Mouse (Mus musculus) gastrocnemius, postnatal 36 days (tissue): ENCODE data around the gene Zscan20. TPM values are rescaled to one million over a fixed set of nuclear protein-coding genes. Genes with fewer than 3 reads are reported as not detected.
"Not testable (repeated sequence)": the region's sequence is repeated elsewhere in the genome, so short reads cannot be mapped to it uniquely, and the experiment has no call there.

Experiments
- DNase-seq, 2 experiments: peaks; one replicate each; pipeline ENCODE4 v3.0.0; 2022
- intact Hi-C: fragments of 180-260 bp; cut with DNase I; formaldehyde crosslinking; loops from one replicate; pipeline ENCODE4 v1.15.1; 2025
- total RNA-seq, 2 experiments: library from RNA; stranded (reverse); gene quantifications; 2 replicates each; pipeline ENCODE4 v1.2.3; 2021

Zscan20 gene
- total RNA-seq, 2 experiments from 2014 or later = 1.7 to 3.0 TPM

DNA sequence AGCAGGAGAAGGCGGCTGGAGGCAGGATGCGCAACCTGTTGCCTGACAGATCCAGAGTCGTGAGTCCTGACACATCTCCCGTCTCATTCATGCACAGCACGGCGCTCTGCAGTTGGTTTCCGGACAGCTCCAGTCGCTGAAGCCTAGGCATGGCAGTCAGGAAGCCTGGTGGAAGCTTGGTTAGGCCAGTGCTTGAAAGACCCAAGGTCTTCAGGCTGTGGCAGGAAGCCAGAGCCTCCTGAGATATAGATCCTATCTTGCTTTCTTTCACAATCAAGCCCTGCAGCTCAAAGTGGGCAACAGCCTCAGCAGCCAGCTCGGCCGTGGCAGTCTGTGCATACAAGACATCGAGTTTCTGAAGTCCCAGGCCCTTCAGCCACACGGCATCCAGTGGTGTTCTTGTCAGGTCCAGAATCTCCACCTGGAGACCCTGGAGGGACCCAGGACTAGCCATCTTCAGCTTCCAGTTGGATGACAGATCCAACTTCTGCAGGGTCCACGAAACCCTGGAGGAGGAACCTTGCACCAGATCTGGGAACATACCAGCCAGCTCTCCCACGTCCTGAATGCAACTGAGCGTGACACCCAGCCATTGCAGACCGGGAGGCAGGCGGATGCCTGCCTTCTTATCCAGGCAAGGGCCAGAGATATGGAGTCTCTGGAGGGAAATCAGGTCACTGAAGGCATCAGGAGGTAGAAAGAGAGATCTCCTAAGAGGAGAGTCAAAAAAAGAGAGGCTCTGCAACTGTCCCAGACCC, 7.6 kb upstream of the Zscan20 start:
- intact Hi-C loops = loop anchor here (10.0 kb wide), 1 partner anchor 237 kb away; no protein-coding TSS in a partner anchor
- DNase-seq = no peak

DNA sequence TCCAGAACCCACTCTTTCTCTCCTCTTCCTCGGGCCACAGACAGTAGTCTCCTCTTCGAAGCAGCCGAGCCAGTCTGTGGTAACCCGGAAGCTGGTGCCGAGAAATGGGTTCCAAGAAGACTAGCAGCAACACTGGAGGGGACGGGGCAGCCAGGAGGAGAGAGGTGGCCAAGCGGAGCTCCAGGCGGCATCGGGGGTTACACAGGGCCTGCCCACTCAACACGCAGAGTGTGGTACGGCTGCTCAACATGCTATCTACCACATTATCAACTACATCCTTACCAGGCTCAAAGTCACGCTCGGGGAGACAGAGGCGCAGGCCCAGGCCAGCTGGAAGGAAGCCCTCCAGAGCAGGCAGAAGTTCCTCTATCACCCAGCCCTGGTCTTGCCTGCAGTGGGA, 5.9 kb upstream of the Zscan20 start:
- intact Hi-C loops = loop anchor here (10.0 kb wide), 1 partner anchor 239 kb away; no protein-coding TSS in a partner anchor
- DNase-seq = no peak

DNA sequence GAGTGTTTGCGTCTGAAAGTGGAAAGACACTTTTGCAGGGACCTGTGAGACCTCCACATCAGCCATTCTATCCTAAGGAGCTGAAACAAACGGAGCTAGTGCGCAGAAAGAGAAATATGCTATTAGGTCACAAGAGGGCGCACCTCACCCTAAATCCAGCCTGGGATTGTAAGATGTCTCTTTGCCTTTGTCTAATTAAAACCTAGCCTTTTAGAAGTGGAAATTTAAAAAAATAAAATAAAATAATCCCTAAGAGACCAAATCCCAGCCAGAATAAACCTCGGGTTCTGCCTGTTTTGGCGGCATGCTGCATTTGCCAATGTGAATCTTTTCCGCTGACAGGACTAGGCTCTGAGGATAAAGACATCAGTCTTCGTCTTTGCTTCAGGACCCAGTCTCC, 3.4 kb upstream of the Zscan20 start:
- intact Hi-C loops = loop anchor here (5.0 to 10.0 kb wide), 4 partner anchors 39 to 241 kb away; partner anchors contain the start of gene Phc2
- no peak for DNase-seq

DNA sequence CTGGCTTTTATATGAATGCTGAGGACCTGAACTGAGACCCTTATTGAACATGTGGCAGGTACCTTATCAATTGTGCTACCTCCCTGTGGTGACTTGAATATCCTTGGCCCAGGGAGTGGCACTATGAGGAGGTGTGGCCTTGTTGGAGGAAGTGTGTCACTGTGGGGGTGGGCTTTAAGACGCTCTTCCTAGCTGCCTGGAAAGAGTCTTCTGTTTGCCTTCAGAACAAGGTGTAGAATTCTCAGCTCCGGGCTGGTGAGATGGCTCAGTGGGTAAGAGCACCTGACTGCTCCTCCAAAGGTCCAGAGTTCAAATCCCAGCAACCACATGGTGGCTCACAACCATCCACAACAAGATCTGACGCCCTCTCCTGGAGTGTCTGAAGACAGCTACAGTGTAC, 1.8 kb upstream of the Zscan20 start:
- intact Hi-C loops = loop anchor here (5.0 to 10.0 kb wide), 4 partner anchors 41 to 243 kb away; partner anchors contain the start of gene Phc2
- not testable (repeated sequence) for DNase-seq

DNA sequence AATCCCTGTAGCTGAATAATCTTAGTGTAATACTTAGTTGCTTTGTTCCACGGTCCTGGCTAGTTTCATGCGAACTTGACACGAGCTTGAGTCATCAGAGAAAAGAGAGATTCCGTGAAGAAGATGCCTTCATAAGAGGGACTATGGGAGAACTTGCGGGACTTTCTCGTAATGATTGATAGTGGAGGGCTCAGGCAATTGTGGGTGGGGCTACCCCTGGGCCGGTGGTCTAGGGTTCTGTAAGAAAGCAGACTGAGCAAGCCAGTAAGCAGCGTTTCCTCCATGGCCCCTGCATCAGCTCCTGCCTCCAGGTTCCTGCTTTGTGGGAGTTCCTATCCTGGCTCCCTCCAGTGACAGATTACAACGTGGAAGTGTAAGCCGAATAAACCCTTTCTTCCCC, 808 bp upstream of the Zscan20 start:
- DNase-seq = no peak
- intact Hi-C loops = loop anchor here (5.0 to 10.0 kb wide), 4 partner anchors 42 to 244 kb away; partner anchors contain the start of gene Phc2

DNA sequence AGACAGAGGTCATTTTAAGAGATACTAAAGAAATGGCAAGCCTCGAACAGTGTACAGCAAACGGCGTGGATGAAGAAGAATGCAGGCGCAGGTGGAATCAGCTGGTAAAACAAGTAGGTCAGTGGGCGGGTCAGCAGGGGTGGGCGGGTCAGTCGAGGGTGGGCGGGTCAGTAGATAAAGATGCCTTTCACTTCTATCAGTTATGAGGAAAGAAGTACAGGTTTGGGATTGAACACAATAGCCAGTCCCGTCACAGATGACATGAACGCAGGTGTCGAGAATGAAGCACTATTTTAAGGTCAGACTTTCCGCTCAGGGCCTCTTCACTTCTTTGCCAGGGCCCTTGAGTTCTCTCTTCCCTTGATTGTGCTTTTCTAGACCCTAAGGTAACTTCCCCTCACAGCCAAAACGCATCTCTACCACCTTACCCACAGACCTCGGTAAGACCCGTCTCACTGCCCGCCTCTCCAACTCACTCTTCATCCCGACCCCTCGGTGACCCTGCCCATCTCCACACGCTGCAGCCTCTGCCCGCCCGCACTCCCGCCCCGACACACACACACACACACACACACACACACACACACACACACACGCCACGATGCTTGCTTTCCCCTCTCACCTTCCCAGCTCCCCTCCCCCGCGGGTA, 498 bp downstream of the Zscan20 start:
- intact Hi-C loops = no loop called here
- no peak for DNase-seq

DNA sequence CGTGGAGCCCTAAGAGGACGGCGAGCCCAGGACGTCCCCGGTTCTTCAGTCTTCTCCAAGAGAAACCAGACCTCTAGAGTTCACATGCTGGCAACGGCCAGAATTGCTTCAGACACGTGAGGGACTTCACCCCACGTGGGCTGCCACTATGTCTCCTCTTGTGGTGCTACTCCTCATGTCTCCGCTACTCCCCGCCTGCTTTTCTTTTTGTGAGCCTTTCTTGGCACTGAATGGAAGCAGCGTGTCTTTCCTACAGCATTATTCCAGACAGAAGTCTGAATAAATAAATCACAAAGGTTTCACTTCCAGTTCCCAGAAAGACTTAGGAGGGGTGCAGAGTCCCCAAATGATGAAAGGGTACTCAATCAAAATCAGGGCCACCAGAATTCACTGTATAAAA, 2.2 kb downstream of the Zscan20 start:
- DNase-seq = no peak
- intact Hi-C loops = no loop called here

DNA sequence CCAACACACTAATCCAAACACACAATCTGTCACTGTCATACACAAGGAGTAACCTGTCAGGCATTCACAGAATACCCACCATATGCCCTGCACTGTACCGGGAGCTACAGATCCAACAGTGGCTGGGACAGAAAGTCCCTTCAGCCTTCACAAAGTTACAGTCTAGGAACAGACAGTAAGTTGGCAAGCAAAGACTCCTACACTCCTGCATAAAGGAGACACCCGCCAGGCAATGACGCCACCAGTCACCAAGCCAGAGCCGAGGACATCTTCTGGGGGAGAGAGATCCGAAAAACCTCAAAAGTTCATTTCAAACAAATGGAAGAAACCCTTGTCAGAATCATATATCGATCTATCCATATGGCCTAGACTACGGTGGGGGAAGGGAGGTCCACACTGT, 3.3 kb downstream of the Zscan20 start:
- intact Hi-C loops = no loop called here
- DNase-seq = no peak

DNA sequence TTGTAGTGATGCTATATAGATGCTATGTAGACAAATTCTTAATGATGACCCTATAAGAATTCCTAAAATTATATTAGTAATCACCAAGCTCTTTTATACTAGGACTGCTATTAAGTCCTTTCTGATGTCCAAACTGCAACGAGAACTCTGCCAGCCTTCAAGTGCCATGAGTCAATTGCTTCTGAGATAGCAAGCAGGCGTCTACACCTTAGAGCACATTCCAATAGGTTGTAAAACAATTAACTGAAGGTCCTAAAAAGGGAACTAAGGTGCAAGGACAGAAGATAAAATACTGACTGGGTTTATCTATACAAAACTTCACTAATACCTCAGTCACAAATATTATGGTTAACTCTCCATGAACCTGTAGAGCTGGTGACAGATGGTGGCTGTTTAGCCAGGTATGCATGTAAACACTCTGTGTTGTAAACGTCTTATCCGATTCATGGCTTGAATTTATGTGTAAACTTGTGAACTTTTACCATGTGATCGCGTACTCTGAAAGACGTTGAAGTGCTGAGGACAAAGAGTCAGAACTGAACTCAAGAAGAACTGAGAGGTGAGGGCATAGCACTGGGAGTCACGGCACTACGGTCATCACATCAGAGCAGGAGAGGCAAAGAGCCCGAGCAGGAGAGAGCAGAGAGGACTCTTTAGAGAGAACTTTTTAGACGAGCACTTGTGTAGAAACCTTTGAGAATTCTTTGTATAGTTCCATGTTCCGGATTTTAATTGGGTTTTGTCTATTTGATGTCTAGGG, 11.9 kb downstream of the Zscan20 start:
- intact Hi-C loops = no loop called here
- DNase-seq = no peak

DNA sequence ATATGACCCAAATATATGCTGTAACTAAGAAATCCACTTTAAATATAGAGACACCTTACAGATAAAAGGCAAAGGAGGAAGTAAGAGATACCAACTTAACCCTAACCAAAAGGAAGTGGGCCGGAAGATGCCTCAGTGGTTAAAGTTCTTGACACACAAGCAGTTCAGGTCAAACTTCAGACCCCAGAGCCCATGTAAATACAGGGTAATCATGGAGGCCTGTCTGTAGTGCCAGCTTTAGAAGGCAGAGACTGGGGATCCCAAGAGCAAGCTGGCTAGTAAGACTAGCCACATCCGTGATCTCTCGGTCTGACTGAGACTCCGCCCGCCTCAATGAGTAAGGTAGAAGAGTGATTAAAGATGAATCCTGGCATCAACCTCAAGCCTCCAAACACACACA, 15.8 kb downstream of the Zscan20 start:
- DNase-seq = no peak
- intact Hi-C loops = no loop called here

DNA sequence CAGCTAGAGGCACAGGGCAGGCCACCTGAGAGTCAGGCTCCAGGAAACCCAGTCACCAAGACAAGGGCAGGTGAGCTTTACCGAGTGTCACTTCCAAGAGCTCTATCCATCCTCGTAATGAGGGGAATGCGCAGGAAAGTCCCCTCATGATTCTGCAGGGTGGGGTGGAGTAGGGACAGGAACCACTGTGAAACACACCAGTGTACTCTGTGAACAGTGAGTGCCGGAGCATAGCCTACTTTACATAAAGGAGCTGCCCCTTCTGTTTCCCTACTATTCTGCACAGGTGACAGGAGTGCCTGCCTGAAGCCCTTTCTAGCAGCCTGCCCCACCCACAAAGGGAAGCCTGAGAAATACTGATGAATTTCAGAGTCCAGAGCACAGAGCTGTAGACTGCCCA, 16.6 kb downstream of the Zscan20 start:
- DNase-seq = no peak
- intact Hi-C loops = no loop called here

DNA sequence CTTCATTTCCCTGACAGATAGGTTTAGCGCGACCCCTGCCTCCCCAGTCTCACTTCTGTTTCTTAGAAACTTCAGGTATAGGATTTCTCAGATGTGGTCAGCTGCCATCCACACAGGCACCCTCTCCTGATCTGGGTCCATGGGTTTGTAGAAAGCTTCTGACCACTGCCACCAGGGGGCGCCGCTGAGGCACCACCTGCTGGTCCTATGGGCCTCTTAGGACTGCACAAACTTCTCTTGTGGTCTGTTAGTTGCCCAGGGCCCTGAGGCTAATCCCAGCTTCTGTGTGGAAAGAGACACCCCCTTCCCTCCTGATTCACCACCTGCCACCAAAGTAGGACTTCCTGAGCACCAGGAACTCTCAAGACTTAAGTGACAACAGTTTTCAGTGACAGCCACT, 30.7 kb downstream of the Zscan20 start:
- intact Hi-C loops = no loop called here
- DNase-seq = no peak

DNA sequence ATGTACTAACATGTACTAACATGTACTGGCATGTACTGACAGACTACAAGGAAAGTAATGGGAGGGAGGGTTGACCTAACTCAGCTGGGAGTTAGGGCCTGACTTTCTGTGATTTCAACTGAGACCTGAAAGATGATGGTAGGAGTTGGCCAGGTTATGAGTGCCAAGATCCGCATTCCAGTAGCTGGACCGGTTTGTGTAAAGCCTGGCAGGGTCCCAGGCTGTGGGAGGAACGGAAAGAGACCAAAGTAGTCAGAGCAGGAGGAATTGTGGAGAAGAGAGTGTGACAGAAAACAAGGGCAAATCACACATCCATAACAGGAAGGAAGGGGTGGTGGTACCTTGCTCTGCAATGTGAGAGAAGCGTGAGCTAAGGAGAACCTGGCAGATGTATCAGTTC, 34.1 kb downstream of the Zscan20 start:
- DNase-seq = no peak
- intact Hi-C loops = no loop called here

DNA sequence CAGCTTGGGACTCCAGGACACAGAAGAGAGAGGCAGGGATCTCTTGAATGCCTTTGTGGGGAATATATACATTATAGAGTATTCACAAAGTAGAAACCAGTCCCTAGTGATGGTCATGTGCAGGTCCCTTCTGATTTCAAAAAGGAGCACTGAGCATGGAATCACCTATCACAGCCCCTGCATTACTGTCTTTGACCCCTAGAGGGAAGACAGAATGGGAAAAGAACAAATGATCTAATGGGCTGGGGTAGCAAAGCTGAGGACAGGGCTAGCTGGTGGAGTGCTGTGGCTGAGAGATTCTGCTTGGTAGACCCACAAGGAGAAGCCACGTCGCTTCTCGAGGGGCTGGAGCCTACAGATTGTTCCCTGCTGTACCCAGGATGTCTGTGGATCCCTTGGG, 49.6 kb downstream of the Zscan20 start:
- intact Hi-C loops = no loop called here

DNA sequence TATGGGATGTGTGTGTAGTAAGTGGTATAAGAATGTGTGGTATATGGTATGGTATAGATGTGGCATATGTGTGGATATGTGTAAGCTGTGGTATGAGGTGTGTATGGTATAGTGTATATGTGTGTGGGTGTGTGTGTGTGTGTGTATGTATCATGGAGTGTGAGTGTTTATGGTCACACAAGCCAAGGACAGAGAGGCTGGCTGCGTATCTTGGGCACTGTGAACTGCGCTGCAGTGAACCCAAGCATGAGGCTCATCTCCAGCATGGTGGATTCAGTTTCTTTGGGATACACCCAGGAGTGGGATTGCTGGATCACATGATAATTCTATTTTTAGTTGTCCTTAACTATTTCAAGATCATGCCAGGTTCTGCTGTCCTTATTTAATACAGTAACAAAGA, 55.7 kb downstream of the Zscan20 start:
- intact Hi-C loops = no loop called here
- DNase-seq = no peak

More for the DNA sequence above, 49.6 kb downstream of the Zscan20 start:
- DNase-seq = no peak

DNA sequence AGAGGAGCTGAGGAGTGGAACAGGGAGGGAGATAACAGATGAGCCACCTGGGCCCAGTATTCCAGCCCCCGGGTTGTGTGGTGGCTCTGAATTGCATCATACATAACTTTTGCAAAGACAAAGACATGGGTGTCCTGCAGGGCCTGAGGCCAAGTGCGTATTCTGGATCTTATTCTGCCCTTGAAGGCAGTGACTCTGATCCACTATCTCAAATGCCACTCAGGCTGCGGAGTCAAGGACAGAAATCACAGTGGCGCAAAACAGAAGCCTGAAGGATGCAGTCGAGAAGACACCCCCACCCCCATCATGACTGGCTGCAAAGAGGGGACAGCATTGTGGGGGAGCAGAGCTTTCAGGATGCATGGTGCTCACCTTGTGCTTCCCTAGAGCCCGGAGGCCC, 59.1 kb downstream of the Zscan20 start:
- DNase-seq = no peak
- intact Hi-C loops = no loop called here

DNA sequence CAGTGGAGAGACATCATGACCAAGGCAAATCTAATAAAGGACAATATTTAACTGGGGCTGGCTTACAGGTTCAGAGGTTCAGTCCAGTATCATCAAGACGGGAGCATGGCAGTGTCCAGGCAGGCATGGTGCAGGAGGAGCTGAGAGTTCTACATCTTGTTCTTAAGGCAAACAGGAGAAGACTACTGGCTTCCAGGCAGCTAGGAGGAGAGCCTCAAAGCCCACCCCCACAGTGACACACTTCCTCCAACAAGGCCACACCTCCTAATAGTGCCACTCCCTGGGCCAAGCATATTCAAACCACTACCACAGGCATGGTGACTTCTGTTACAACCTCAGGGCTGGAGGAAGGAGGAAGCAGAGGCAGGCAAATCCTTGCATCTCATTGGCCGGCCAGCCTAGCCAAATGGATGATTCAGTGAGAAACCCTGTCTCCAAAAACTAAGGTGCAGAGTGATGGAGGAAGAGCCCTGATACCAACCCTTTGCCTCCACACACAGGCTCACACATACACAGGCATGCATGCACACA, 65.9 kb downstream of the Zscan20 start:
- intact Hi-C loops, DNase-seq: not testable (repeated sequence)

DNA sequence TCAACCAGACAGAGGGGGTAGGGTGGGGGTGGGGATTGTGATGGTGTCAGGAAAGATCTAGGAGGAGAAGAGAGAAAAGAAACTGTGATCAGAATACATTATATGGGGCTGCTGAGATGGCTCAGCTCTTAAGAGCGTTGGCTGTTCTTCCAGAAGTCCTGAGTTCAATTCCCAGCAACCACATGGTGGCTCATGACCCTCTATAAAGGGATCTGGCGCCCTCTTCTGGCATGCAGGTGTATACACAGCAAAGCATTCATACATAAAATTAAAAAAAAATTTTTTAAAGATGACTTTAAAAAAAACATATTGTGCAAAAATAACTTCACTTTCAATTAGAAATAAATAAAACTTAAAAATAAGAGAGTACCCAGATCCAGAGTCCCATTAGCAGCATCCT, 66.5 kb downstream of the Zscan20 start:
- intact Hi-C loops = no loop called here
- no peak for DNase-seq
